Mouse (Mus musculus): ENCODE results near the gene Tsacc. TPM values are rescaled to one million over a fixed set of nuclear protein-coding genes. Genes with fewer than 3 reads are reported as not detected.
A peak's percentile ranks its signal among the peaks of the same experiment; 100 is the strongest.

The Tsacc gene
- total and polyA plus RNA-seq, 2 experiments from 2014 or later = 10.6 TPM; not detected in 1

DNA sequence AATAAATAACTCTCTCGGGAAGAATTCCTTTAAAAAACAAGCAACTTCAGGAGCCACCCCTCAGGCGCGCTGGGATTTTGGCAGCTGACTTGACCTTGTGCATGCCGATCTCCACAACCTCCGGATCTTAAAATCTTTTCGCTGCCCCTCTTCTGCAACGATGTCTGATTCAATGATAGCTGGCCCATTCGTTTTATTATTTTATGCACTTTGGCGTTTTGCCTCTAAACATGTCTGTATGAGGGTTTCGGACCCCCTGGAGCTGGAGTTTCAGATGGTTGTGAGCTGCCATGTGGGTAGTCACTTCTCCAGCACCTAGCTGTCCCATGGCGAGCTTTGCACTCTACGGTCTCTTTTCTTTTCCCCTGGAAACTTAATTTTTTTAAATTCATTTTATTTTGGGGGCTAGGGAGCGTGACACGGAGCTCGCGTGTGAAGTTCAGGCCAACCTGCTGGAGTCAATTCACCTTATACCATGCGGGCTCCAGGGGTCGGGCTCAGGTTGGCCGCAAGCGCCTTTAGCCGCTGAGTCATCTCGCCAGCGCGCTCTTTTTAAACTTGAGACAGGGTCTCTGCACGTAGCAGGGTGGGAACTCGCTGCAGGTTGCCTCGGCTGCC is 38.7 kb upstream of the Tsacc start:
- H3K36me3 ChIP-seq (ENCODE audit: insufficient read depth, low read length) = no peaks in the 10 kb centered on the region
- ATAC-seq (peak; percentile 69), DNase-seq (ENCODE audit: low spot score) (no peak)
- H3K4me2 ChIP-seq (ENCODE audit: low read depth, low read length) = peak overlapping the region; percentile 77
- WGBS = 1% methylated on average over 27 of the region's 27 CpGs
- H3K9me3 ChIP-seq (ENCODE audit: low read length) = no peaks in the 10 kb centered on the region
- peak overlapping the region; percentile 85 for H3K9ac ChIP-seq (replicated peaks; ENCODE audit: low read length)
- H3K4me1 ChIP-seq (ENCODE audit: insufficient read depth, low read length) = peaks cover 10% of the 10 kb centered on the region; the same call in 1 of the 2 replicates
- peak overlapping the region; percentile 92 for H3K27ac ChIP-seq
- TF ChIP-seq CTCF (IDR thresholded peaks at IDR 0.05; ENCODE audit: low read depth) = 0 out of 2 replicates have a peak, but pooled peaks have one; percentile 10
- peak overlapping the region; percentile 81 for H3K4me3 ChIP-seq (ENCODE audit: low read length)
- H3K27me3 ChIP-seq (ENCODE audit: insufficient read depth, low read length) = no peaks in the 10 kb centered on the region

DNA sequence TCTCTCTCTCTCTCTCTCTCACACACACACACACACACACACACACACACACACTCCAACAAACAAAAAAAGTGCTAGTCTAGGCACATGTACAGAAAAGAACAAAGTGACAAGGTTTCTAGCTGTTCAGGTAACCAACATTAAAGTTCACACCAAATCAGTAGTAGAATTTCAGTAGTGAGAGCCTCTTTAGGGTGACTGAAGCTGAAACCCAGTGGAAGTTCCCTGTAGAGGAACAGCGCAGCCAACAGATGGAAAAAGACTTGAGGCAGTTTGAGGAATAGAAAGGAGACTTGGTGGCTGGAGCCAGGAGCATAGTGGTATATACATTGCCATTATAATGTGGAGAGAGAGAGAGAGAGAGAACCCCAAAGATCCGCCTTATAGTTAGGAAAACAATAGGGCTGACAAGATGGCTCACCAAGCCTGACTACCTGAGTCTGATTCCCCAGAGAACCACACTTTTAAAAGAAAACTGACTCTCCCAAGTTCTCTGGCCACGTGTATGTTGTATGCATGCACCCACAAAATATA is 38.2 kb upstream of the Tsacc start:
- DNase-seq (ENCODE audit: low spot score) (no peak), ATAC-seq (no peak)
- WGBS = 31% methylated on average over 3 of the region's 3 CpGs
- peak overlapping the region; percentile 81 for H3K4me3 ChIP-seq (ENCODE audit: low read length)
- H3K9me3 ChIP-seq (ENCODE audit: low read length) = no peaks in the 10 kb centered on the region
- no peaks in the 10 kb centered on the region for H3K27me3 ChIP-seq (ENCODE audit: insufficient read depth, low read length)
- no peak for TF ChIP-seq CTCF (IDR thresholded peaks at IDR 0.05; ENCODE audit: low read depth)
- H3K4me1 ChIP-seq (ENCODE audit: insufficient read depth, low read length) = peaks cover 10% of the 10 kb centered on the region; the same call in 1 of the 2 replicates
- no peaks in the 10 kb centered on the region for H3K36me3 ChIP-seq (ENCODE audit: insufficient read depth, low read length)
- H3K27ac ChIP-seq = no peak overlapping the region; the same call in 1 of the 2 replicates
- peak overlapping the region; percentile 85 for H3K9ac ChIP-seq (replicated peaks; ENCODE audit: low read length)
- peak overlapping the region; percentile 77 for H3K4me2 ChIP-seq (ENCODE audit: low read depth, low read length)

GRCm38 (mm10) chr3:88334029-88334658 is 37.3 kb upstream of the Tsacc start:
- 68% methylated on average over 12 of the region's 12 CpGs for WGBS
- no peak overlapping the region for H3K27ac ChIP-seq
- H3K9ac ChIP-seq (replicated peaks; ENCODE audit: low read length) = no peak overlapping the region
- H3K27me3 ChIP-seq (ENCODE audit: insufficient read depth, low read length) = no peaks in the 10 kb centered on the region
- no peaks in the 10 kb centered on the region for H3K9me3 ChIP-seq (ENCODE audit: low read length)
- no peak overlapping the region for H3K4me3 ChIP-seq (ENCODE audit: low read length)
- H3K4me2 ChIP-seq (ENCODE audit: low read depth, low read length) = no peak overlapping the region
- TF ChIP-seq CTCF (IDR thresholded peaks at IDR 0.05; ENCODE audit: low read depth) = no peak
- no peak for ATAC-seq
- DNase-seq (ENCODE audit: low spot score) = no peak
- peaks cover 10% of the 10 kb centered on the region; the same call in 1 of the 2 replicates for H3K4me1 ChIP-seq (ENCODE audit: insufficient read depth, low read length)
- no peaks in the 10 kb centered on the region for H3K36me3 ChIP-seq (ENCODE audit: insufficient read depth, low read length)

- ATAC-seq (no peak), DNase-seq (ENCODE audit: low spot score) (peak; percentile 34)
- H3K4me2 ChIP-seq (ENCODE audit: low read depth, low read length) = no peak overlapping the region
- no peak overlapping the region for H3K4me3 ChIP-seq (ENCODE audit: low read length)
- no peaks in the 10 kb centered on the region for H3K9me3 ChIP-seq (ENCODE audit: low read length)
- peak; percentile 56 for TF ChIP-seq CTCF (IDR thresholded peaks at IDR 0.05; ENCODE audit: low read depth)
- H3K27ac ChIP-seq = no peak overlapping the region
- no peak overlapping the region for H3K9ac ChIP-seq (replicated peaks; ENCODE audit: low read length)
- WGBS = 19% methylated on average over 2 of the region's 2 CpGs
- H3K36me3 ChIP-seq (ENCODE audit: insufficient read depth, low read length) = peaks cover 8% of the 10 kb centered on the region; the same call in 1 of the 2 replicates
- no peaks in the 10 kb centered on the region for H3K27me3 ChIP-seq (ENCODE audit: insufficient read depth, low read length)
- H3K4me1 ChIP-seq (ENCODE audit: insufficient read depth, low read length) = no peaks in the 10 kb centered on the region
Observed at GRCm38 (mm10) chr3:88331282-88331681, 34.5 kb upstream of the Tsacc start.

GRCm38 (mm10) chr3:88328956-88329355 is 32.2 kb upstream of the Tsacc start:
- TF ChIP-seq CTCF (IDR thresholded peaks at IDR 0.05; ENCODE audit: low read depth) = no peak
- no peak overlapping the region for H3K27ac ChIP-seq
- no peaks in the 10 kb centered on the region for H3K9me3 ChIP-seq (ENCODE audit: low read length)
- H3K4me1 ChIP-seq (ENCODE audit: insufficient read depth, low read length) = peaks cover 9% of the 10 kb centered on the region
- no peak overlapping the region for H3K4me3 ChIP-seq (ENCODE audit: low read length)
- 73% methylated on average over 5 of the region's 5 CpGs for WGBS
- ATAC-seq (no peak), DNase-seq (ENCODE audit: low spot score) (no peak)
- H3K27me3 ChIP-seq (ENCODE audit: insufficient read depth, low read length) = no peaks in the 10 kb centered on the region
- H3K4me2 ChIP-seq (ENCODE audit: low read depth, low read length) = no peak overlapping the region
- H3K9ac ChIP-seq (replicated peaks; ENCODE audit: low read length) = no peak overlapping the region
- peaks cover 8% of the 10 kb centered on the region; the same call in 1 of the 2 replicates for H3K36me3 ChIP-seq (ENCODE audit: insufficient read depth, low read length)

DNA sequence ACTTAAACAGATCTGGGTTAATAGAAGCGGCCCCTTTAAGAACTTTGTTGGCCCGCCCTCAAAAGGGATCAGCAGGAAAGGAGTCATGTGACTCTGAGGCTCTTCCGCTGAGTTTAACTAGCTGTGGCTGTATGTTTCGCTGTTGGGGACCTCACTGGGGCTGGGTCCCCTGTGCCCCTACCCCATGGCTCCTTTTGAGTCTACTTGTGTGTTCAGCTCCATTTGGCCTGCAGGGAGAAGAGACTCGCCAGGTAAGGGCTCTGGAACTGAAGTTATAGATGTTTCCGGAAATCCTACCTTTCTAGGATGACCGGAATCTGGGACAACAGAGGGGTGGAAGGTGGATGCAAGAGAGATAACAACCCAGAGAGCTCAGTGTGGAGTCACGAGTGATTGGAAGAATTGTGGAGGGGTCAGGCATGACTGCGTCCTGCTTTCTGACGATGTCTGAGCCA is 28.2 kb upstream of the Tsacc start, which contains the start of gene Glmp:
Gene Glmp, plus strand, starts transcription at position 73 of the 455 bp plus-strand sequence.
- H3K27ac ChIP-seq = no peak within 1 kb of the TSS; the same call in 1 of the 2 replicates
- H3K4me1 ChIP-seq (ENCODE audit: insufficient read depth, low read length) = peaks cover 9% of the 10 kb centered on the region
- WGBS = under 1% methylated on average over 10 of the region's 10 CpGs
- H3K9me3 ChIP-seq (ENCODE audit: low read length) = no peaks in the 10 kb centered on the region
- ATAC-seq (peak; percentile 85), DNase-seq (ENCODE audit: low spot score) (peak; percentile 86)
- peak within 1 kb of the TSS; percentile 65 for H3K9ac ChIP-seq (replicated peaks; ENCODE audit: low read length)
- H3K36me3 ChIP-seq (ENCODE audit: insufficient read depth, low read length) = peaks cover 35% of the 10 kb centered on the region
- TF ChIP-seq CTCF (IDR thresholded peaks at IDR 0.05; ENCODE audit: low read depth) = no peak
- H3K4me2 ChIP-seq (ENCODE audit: low read depth, low read length) = peak within 1 kb of the TSS; percentile 85
- peak within 1 kb of the TSS; percentile 81 for H3K4me3 ChIP-seq (ENCODE audit: low read length)
- H3K27me3 ChIP-seq (ENCODE audit: insufficient read depth, low read length) = no peaks in the 10 kb centered on the region
